Mouse (Mus musculus): ENCODE measurements around the gene Hipk1. TPM values are rescaled to one million over a fixed set of nuclear protein-coding genes. Genes with fewer than 3 reads are reported as not detected.
A peak's percentile ranks its signal among the peaks of the same experiment; 100 is the strongest.

Hipk1 gene
- polyA plus RNA-seq, 1 experiment = 15.6 TPM

- no peak for TF ChIP-seq MYOG (IDR thresholded peaks at IDR 0.05; ENCODE audit: control insufficient read depth, extremely low read depth, insufficient read length)
- no peak for TF ChIP-seq MAX (IDR thresholded peaks at IDR 0.05)
- TF ChIP-seq FOSL1 (IDR thresholded peaks at IDR 0.05; ENCODE audit: insufficient read depth, low read length, poor library complexity, severe bottlenecking) = no peak
- no peak for TF ChIP-seq USF1 (IDR thresholded peaks at IDR 0.05; ENCODE audit: low read depth)
- H3K27me3 ChIP-seq (ENCODE audit: control insufficient read depth, insufficient read depth, insufficient read length) = no peaks in the 10 kb centered on the region
These were observed 52.0 kb downstream of the Hipk1 start, which contains the start of gene Gm10964 for GRCm38 (mm10) chr3:103739329-103739728. Gene Gm10964, plus strand, starts transcription at chr3:103739366.

GRCm38 (mm10) chr3:103737778-103738571 lies 53.4 kb downstream of the Hipk1 start, which contains the start of gene Olfml3:
Gene Olfml3, minus strand, starts transcription at chr3:103738001.
- H3K79me2 ChIP-seq (ENCODE audit: control insufficient read depth, insufficient read depth) = peaks cover 8% of the 10 kb centered on the region
- H3K4me3 ChIP-seq (ENCODE audit: insufficient read depth, poor library complexity, severe bottlenecking) = no peak within 1 kb of the TSS
- peak; percentile 17 for TF ChIP-seq MAX (IDR thresholded peaks at IDR 0.05)
- no peak for TF ChIP-seq CEBPB (IDR thresholded peaks at IDR 0.05; ENCODE audit: low read depth)
- TF ChIP-seq USF1 (IDR thresholded peaks at IDR 0.05; ENCODE audit: low read depth) = no peak
- TF ChIP-seq FOSL1 (IDR thresholded peaks at IDR 0.05; ENCODE audit: insufficient read depth, low read length, poor library complexity, severe bottlenecking) = no peak
- TF ChIP-seq MYOD1 (IDR thresholded peaks at IDR 0.05; ENCODE audit: control insufficient read depth, insufficient read length, low read depth) = no peak
- TF ChIP-seq MYOG (IDR thresholded peaks at IDR 0.05; ENCODE audit: control insufficient read depth, extremely low read depth, insufficient read length) = no peak
- peak; percentile 70 for TF ChIP-seq CTCF (IDR thresholded peaks at IDR 0.05; ENCODE audit: control insufficient read depth, insufficient read depth, insufficient read length)
- no peaks in the 10 kb centered on the region for H3K27me3 ChIP-seq (ENCODE audit: control insufficient read depth, insufficient read depth, insufficient read length)
- H3ac ChIP-seq (ENCODE audit: control insufficient read depth, insufficient read length, low read depth) = no peak within 1 kb of the TSS
- peaks cover 2% of the 10 kb centered on the region for H3K79me3 ChIP-seq (ENCODE audit: low read depth)
- H3K36me3 ChIP-seq (ENCODE audit: control insufficient read depth, insufficient read depth) = peaks cover 6% of the 10 kb centered on the region

More at GRCm38 (mm10) chr3:103739329-103739728, 52.0 kb downstream of the Hipk1 start, which contains the start of gene Gm10964:
- Histone ChIP-seq H3K36me3 (ENCODE audit: control insufficient read depth, insufficient read depth) (peaks cover 20% of the 10 kb centered on the region), H3K79me2 (ENCODE audit: control insufficient read depth, insufficient read depth) (peaks cover 8% of the 10 kb centered on the region), H3K4me3 (ENCODE audit: insufficient read depth, poor library complexity, severe bottlenecking) (no peak within 1 kb of the TSS), H3K79me3 (ENCODE audit: low read depth) (peaks cover 2% of the 10 kb centered on the region), H3ac (ENCODE audit: control insufficient read depth, insufficient read length, low read depth) (no peak within 1 kb of the TSS)

- Histone ChIP-seq H3ac (ENCODE audit: control insufficient read depth, insufficient read length, low read depth) (no peak overlapping the region), H3K79me3 (ENCODE audit: low read depth) (peaks cover 2% of the 10 kb centered on the region), H3K4me3 (ENCODE audit: insufficient read depth, poor library complexity, severe bottlenecking) (no peak overlapping the region), H3K36me3 (ENCODE audit: control insufficient read depth, insufficient read depth) (peaks cover 1% of the 10 kb centered on the region), H3K27me3 (ENCODE audit: control insufficient read depth, insufficient read depth, insufficient read length) (no peaks in the 10 kb centered on the region), H3K79me2 (ENCODE audit: control insufficient read depth, insufficient read depth) (peaks cover 8% of the 10 kb centered on the region)
- no peak for TF ChIP-seq MAX (IDR thresholded peaks at IDR 0.05)
- TF ChIP-seq FOSL1 (IDR thresholded peaks at IDR 0.05; ENCODE audit: insufficient read depth, low read length, poor library complexity, severe bottlenecking) = no peak
- TF ChIP-seq MYOG (IDR thresholded peaks at IDR 0.05; ENCODE audit: control insufficient read depth, extremely low read depth, insufficient read length) = no peak
- TF ChIP-seq MYOD1 (IDR thresholded peaks at IDR 0.05; ENCODE audit: control insufficient read depth, insufficient read length, low read depth) = no peak
- TF ChIP-seq CTCF (IDR thresholded peaks at IDR 0.05; ENCODE audit: control insufficient read depth, insufficient read depth, insufficient read length) = no peak
- no peak for TF ChIP-seq CEBPB (IDR thresholded peaks at IDR 0.05; ENCODE audit: low read depth)
These were observed 54.2 kb downstream of the Hipk1 start for GRCm38 (mm10) chr3:103737061-103737754.

- no peak for TF ChIP-seq MYOD1 (IDR thresholded peaks at IDR 0.05; ENCODE audit: control insufficient read depth, insufficient read length, low read depth)
- H3K79me3 ChIP-seq (ENCODE audit: low read depth) = peaks cover 2% of the 10 kb centered on the region
- no peaks in the 10 kb centered on the region for H3K36me3 ChIP-seq (ENCODE audit: control insufficient read depth, insufficient read depth)
- no peak overlapping the region for H3K4me3 ChIP-seq (ENCODE audit: insufficient read depth, poor library complexity, severe bottlenecking)
- no peak overlapping the region for H3ac ChIP-seq (ENCODE audit: control insufficient read depth, insufficient read length, low read depth)
- peaks cover 8% of the 10 kb centered on the region for H3K79me2 ChIP-seq (ENCODE audit: control insufficient read depth, insufficient read depth)
- no peaks in the 10 kb centered on the region for H3K27me3 ChIP-seq (ENCODE audit: control insufficient read depth, insufficient read depth, insufficient read length)
These were observed 55.4 kb downstream of the Hipk1 start for GRCm38 (mm10) chr3:103735776-103736600.

GRCm38 (mm10) chr3:103734696-103735519 lies 56.5 kb downstream of the Hipk1 start:
- no peaks in the 10 kb centered on the region for H3K27me3 ChIP-seq (ENCODE audit: control insufficient read depth, insufficient read depth, insufficient read length)
- H3K4me3 ChIP-seq (ENCODE audit: insufficient read depth, poor library complexity, severe bottlenecking) = no peak overlapping the region
- H3K36me3 ChIP-seq (ENCODE audit: control insufficient read depth, insufficient read depth) = no peaks in the 10 kb centered on the region
- TF ChIP-seq MAX (IDR thresholded peaks at IDR 0.05) = peak; percentile 37
- peak; percentile 99 for TF ChIP-seq CEBPB (IDR thresholded peaks at IDR 0.05; ENCODE audit: low read depth)
- no peak for TF ChIP-seq MYOG (IDR thresholded peaks at IDR 0.05; ENCODE audit: control insufficient read depth, extremely low read depth, insufficient read length)
- H3ac ChIP-seq (ENCODE audit: control insufficient read depth, insufficient read length, low read depth) = no peak overlapping the region
- peaks cover 8% of the 10 kb centered on the region for H3K79me2 ChIP-seq (ENCODE audit: control insufficient read depth, insufficient read depth)
- peaks cover 2% of the 10 kb centered on the region for H3K79me3 ChIP-seq (ENCODE audit: low read depth)
